Mouse (Mus musculus) frontal cortex, postnatal 14 days (tissue): ENCODE results near the gene Hdac5.

Experiments
- DNase-seq, 2 experiments: peaks; one replicate each; pipeline ENCODE4 v3.0.0; 2022; ENCODE audit warnings: low spot score in 2 of 2

Hdac5 gene

DNA sequence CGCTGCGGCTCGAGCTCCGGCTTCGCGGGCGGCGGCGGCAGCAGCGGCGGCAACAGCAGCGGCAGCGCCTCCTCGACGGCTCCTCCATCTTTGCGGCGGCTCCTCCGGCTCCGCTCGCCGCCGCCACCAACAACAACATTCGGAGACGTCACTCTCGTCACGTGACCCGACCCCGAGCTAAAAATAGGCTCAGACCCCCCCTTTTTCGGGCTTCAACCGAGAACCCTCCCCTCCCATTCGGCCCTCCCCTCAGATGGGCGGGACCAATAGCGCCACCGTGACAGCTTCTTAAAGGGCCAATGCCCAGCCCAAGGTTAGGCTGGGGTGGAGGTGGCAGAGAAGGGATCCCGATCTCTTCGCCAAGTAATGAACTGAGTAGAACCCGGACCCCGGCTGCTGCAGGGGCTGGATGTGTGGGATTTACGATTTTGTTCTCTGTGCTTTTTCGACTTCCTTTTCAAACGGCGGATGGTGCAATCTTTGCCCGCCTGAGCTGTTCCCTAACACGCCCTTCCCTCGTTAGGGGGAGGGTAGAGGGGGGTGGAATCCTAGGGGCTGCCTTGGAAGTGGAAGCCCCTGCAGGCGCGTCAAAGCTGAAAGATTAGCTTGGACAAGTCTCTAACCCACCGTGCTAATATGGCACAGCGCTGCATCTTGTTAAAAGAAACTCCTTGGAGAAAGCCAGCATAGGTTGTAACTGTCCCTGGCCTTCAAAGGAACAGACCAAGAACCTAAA is at the start of gene Hdac5:
Hdac5 (minus strand) TSS at position 161 of the 736 bp plus-strand sequence.
- DNase-seq: peak; percentile 96 to 98

DNA sequence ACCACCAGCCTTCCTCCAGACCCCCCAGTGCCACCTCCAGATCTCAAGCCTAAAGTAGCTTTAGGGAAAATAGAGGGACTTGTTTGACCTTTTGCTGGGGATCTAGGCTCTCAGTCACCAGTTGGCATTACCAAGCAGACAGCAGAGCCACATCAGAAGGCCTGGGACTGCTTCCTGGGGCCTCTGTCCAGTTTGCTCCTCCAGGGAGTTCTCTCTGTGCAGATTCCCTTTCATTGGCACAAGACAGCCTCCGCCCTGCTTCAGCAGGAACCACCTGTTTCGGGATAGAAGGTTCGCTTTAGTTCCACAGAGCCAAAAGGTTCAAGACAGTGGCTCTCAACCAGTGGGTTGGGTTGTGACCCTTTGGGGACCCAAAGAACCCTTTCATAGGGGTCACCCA is 49.6 kb upstream of the Hdac5 start:
- no peak for DNase-seq

DNA sequence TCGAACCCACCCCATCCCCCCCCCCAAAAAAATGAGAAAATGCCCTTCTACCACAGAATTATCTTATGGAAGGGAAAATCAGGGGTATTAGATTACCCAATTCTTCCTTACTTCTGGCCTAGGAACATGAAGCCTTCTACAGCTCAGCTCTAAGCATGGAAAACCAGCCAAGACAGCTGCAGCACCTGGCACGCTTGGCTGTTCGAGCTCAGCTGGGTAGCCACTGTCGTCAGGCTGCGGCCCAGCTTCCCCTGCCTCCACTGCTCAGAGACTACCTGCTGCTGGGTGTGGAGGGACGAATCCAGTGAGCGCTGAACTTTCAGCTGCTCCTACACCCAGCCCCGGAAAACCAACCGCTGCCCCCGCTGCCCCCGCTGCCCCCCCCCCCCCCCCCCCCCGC is 47.8 kb upstream of the Hdac5 start:
- DNase-seq: no peak

DNA sequence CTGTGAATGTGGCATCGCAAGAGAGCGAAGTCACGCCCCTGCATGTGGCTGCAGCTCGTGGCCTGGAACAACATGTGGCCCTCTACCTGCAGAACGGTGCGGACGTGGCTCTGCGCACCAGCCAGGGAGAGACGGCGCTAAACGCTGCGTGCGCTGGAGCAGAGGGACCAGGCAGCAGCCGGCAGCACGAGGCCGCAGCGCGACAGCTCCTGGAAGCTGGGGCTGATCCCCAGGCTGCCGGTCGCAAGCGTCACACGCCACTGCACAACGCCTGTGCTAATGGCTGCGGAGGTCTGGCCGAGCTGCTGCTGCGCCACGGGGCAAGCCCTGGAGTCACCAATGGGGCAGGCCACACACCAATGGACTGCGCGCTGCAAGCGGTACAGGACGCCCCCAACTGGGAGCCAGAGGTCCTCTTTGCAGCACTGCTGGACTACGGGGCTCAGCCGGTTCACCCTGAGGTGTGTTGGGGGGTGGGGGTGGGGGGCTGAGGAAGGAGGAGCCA is 46.5 kb upstream of the Hdac5 start:
- no peak for DNase-seq

DNA sequence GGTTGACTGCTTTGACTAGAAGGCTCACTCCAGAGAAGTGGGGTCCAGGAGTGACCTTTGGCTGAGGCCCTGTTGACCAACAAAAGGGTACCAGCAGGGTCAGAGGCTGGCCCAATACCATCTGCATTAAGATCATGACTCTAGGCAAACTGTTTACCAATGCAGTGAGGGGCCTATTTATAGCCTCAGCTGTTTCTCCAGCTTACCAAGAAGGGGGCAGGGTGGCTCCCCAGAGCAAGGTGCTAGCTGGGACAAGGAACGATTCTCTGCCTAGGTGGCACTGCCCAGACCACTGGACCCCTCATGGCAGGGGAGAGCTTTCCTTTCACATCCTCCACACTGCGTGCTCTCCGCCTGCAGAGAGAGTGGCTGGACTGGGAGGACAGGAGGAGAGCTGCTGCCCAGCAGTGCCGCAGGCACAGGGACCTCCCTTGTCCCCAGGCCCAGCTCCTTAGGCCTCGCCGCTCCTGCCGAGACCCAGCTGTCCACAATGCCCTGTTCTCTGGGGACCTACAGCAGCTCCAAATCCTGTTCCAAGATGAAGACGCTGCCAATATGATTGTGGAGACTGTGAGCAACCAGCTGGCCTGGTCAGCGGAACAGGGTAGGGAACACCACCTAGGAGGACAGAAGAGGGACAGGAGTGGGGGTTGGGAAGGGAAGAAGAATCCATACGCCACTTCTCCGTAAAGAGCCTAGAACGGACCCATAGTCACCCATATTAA is 38.7 kb upstream of the Hdac5 start, which contains the start of gene Asb16:
Asb16 (plus strand) TSS at position 224 of the 725 bp plus-strand sequence.
- no peak for DNase-seq

DNA sequence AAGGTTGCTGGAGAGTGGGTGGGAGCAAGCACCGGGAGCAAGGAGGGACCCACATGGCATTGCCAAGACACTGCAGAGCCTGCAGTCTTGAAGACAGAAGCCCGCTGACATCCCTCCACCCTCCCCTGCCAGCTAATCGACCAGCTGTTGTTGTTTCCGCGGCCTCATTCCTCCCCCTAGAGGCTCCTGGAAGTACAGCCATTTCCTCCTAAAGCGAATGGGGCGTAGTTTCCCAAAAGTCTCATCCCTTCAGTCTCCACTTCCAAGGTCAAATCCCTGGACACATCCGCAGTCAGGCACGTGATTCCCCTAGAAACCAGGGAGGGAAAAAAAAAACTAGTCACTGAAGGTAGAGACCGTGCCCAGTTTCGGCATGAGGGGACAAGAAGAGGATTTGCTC is 37.5 kb upstream of the Hdac5 start:
- peak; percentile 44 to 60 for DNase-seq

DNA sequence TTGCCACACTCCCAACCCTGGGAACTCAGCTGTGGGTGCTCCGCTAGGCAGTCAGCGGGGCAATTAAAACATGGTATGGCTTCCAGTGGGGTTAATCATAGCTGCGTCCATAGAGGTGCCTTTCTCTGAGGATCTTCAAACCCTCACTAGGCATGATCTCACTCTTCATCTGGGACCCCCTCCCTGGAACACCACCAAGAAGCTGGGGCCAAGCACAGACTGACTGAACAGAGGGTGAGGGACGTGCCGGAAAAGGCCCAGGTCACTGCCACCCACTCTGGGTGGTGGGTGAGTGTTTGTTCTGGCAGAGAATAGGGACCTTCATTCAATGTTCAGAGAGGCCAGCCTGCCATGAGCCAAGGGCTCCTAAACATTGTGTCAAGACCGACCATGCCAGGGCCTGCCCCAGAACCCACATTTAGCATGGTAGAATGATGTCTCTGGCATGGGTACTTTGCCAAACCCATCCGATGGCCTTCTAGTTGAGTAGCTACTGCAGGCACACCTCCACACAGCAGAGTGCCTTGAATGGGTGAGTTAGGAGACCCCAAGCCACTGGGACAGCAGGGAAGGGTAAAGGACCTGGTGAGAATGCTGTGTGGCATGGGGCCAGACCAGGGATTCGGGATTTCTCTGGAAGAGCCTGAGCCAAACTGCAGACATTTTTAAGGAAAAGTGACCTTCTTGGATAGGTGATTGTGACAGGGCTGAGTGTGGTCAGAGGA is 36.8 kb upstream of the Hdac5 start:
- no peak for DNase-seq

DNA sequence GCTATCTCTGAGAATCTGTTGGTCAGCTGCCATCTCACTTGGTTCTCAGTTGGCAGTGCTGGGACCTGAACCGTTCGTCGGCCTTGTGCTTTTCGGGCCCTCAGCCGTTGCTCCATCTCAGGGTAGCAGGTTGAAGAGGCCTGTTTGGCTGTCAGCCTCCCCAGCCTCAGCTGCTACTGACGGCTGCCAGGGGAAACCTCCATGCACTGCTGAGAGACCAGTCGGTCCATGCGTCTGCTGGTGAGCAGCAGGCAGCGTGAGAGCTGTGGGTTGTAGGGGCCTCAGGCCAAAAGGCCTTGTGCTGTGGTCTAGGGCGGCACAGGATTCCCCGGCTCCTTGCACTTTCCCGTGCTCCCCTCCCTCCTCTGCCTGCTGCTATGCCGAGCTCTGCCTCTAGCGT is 35.9 kb upstream of the Hdac5 start:
- DNase-seq: no peak

DNA sequence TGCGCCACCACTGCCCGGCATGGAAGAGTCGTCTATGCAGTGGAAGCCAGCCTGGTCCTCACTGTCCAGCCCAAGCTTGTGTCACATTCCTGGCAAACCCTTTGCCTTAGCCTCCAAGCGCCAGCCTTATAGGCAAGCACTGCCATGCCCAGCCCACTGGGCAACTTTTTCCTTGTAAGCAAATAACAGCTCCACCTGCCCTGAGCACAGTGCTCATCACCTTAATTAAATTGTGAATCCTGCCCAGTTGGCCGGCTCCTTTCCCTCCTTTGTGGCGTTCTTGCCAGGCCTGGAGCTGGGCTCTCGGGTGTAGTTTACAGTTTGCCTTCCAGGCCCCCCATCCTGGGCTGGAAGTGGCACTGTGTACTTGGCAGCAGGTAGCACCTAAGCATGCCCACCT is 33.2 kb upstream of the Hdac5 start:
- DNase-seq: no peak

DNA sequence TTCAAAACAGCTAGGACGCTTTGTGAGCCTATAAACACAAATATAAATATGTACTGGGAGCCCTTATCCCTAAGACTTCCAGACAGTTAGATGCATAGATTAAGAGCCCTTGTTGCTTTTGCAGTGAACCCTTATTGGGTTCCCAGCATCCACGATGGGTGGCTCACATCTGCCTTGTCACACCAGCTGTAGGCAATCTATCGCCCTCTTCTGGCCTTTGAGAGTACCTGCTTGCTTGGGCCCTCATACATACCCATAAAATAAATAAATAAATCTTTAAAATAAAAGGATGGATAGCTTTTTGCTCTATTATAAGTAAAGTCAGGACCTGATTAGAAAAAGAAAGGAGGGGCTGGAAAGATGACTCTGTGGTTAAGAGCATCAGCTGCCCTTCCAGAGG is 28.6 kb upstream of the Hdac5 start:
- no peak for DNase-seq

DNA sequence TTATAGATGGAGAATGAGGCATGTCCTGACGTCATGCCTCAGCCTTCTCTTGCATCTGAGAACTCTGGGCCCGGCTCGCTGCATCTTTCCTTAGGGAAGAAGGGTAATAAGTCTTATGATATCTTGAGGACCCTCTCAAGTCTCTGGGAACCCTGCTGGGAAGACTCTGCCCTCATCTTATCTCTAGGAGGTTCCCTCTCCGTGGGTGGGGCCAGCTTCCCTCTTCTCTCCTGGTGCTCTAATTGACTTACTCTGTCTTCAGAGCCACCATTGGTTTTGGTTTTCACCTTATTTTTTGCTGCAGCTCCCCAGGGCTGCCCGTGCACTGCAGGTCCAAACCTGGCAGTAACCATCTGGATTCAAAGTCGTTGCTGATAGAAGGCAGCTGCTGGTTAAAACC is 28.1 kb upstream of the Hdac5 start:
- DNase-seq: no peak

DNA sequence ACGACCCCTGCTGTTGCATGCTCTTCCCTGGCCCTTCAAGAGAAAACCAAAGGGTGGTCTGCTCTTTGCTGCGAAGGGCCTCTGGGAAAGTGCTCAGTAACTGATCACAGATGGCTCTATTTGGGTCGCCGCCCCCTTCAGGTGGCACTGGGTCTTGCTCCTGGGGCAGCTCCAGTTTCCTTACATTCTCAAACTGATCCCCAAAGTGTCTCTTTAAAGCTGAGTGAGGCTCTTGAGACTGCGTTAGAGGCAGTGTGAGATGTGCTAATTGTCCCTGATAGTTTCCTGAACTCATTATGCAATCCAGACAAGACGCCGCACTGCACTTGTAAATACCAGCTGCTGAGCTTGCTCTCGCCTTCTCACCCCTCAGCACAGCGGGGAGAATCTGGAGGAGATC is 27.5 kb upstream of the Hdac5 start:
- DNase-seq: no peak

DNA sequence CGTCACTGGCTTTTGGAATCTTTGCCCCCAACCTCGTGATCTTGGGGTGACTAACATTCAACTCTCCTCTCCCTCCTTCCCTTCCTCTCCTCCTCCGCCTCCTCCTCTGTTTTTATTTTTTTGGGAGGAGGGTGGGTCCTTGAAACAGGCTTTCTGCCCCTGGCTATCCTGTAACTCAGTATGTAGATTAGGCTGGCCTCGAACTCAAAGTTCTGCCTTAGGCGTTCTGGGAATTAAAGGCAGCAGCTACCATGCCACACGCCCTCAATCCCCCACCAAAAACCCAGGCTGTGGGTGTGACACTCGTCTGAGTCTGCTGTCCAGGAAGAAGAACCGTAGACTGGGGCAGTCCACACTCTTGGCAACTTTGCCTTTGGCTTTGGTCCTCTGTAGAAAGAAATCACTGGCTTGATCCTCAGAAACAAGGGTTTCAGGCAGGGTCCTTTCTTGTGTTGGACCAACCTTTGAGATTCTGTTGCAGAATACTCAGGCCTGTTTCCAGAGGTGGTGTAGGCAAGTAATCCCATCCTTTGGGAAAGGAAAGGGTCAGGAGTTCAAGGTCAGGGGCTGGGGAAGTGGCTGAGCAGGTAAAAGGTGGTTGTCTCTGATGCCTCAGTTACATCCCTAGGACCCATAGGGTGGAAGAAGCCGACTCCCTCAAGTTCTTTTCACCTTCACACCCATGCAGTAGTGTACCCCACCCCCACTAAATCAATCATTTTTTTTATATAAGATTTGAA is 19.6 kb upstream of the Hdac5 start:
- DNase-seq: no peak

DNA sequence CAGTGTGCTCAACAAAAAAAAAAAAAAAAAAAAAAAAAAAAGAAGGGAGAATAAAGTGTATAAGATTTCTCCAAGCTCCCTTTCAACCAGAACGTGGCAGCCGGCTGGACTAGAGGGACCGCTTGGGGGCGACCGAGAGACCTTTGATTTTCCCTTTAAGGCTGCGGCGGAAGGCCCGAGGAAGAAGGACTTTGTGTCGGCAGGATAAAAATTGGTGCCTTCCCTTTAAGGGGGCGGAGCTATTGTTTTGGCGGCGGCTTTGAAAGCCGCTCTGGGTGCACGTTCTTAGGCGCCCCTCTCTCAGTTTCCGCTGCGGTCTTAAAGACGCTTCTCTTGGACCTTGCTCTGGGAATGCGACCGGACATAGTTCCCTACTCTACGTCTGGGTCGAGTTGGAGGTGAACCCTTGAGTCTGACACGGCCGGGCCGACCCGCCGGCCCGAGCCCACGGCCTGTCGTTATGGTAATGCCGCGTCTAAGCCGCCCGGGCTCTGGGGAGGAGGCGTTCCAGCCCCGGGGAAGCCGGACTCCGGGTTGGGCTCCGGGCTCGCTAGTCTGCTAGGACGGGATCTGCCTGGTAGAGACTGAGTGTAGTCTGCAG is 18.8 kb upstream of the Hdac5 start, which contains the start of gene BC030867:
BC030867 (plus strand) TSS at position 253 of the 601 bp plus-strand sequence.
- DNase-seq: peak; percentile 79 to 92

DNA sequence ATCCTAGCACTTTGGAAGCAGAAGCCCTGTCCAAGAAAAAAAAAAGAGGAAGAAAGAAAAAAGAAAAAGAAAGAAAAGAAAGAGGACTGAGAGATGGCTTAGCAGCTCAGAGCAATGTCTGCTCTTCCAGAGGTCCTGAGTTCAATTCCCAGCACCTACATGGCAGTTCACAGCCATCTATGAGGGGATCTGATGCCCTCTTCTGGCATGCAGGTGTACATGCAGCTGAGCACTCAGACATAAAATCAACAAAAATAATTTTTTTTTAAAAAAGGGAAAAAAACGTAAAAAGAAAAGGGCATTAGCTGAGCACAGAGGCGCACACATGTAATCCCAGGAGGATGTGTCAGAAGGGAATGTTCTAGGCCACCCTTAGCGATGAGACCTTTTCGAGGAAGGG is 16.9 kb upstream of the Hdac5 start:
- DNase-seq: no peak

DNA sequence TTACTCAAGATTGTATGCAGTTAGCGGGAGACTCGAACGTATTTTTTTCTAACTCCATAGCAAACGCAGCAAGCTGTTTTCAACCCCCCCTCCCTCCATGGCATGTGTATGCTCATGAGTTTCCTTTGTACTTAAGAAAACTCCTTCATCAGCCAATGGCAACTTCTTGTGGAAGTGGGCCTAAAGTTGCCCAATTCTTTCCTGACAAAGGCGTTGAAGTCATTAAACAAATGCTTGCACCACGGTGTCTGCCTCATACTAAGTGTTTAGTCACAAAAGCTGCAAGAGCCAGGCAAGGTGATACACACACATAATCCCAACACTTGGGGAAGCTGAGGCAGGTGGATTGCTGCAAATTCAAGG is 16.3 kb upstream of the Hdac5 start:
- DNase-seq: no peak

DNA sequence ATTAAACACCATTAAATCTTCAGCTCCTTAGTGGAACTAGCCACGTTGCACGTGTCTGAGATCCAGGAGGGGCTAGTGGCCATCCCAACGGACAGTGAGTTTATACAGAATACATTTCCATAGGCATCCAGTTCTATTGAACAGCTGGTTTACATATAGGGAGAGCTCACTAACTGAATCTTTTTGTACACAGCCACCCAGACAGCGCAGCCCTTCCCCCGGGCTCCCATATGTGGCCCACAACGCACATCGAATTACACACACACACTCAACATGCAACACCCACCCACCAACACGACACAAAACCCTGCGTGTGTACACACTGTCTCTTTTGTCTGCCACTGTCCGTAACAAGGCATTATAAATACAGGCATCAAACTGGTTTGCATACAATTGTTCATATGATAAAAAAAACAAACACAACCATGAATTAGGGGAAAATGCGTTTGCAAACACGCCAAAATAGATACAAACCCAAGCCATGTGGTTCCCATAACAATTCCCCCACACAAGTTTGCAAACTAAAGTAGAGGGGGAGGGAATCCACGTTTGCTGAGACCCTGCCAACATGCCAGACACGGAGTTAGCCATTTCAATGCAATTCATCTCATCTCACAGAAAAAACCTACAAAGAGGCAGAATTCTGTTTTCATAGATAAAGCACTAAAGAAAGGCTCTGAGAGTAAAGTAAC is 15.8 kb upstream of the Hdac5 start:
- no peak for DNase-seq

DNA sequence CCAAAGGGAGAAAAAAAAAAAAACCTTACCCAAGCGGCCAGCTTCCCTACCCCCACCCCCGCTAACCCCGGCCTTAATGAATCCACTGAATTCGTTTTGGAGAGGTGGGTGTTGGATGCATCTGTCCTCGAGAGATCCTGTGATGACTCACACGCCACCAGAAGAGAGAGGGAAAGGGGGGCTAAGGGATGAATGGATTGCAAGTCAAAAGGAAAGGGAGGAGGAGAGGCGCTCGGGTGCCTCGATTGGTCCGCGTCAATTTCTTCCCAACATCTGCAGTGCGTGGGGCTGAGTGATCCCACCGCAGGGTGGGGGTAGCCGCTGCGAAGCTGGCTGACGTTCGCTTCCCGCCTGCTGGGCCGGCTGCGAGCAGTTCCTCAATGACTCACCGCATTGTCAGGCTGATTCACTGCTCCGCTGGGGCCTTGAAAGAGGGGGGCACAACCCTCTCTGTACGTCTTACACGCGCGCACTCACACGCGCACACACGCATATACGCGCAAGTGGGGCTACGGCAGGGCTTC is 15.0 kb upstream of the Hdac5 start:
- peak; percentile 75 to 82 for DNase-seq

DNA sequence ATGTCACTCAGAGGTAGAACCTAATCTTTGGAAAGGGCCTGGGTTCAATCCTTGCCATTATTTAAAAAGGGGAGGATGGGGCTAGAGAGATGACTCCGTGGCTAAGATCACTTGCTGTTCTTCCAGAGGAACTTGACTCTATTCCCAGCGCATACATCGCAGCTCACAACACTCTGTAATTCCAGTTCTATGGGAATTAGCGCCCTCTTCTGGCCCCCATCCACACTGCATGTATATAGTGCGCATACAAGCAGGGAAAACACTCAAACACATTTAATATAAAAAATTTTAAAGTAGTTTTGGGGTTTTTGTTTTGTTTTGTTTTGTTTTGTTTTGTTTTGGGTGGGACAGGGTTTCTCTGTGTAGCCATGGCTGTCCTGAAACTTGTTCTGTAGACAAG is 11.9 kb upstream of the Hdac5 start:
- DNase-seq: no peak

DNA sequence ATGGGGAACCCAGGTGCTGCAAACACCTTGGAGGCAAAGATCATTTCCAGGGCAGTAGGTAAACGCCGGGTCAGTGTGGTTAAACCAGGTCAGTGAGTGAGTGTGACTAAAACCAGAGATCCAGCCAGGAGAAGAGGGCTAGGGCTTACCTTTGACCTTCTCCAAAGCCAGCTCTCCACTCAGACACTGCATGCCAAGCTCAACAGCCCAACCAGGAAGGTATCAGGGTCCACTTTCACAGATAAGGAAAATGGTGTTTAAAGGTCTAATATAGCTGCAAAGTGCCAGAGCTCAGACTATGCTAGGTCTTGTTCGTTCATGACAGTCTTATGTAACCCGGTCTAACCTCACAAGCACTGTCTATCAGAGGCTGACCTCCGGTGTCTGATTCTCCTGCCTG is 11.3 kb upstream of the Hdac5 start:
- no peak for DNase-seq

DNA sequence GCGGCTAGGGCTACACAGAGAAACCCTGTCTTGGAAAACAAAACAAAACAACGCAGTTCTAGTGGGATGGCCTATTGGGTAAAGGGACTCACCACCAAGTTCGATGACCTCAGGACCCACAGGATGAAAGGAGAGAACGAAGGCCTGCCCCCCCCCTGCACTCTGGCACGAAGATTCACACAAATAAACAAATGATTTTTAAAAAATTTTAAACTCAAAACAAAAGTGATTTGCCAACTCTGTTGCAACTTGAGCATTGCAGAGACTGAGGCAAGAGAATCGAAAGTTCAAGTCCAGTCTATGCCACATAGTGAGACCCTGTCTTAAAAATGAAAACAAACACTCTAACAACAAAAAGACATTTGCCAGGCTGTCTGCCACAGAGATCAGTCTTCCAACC is 10.7 kb upstream of the Hdac5 start:
- no peak for DNase-seq
